Mouse (Mus musculus) urinary bladder, postnatal 0 days (tissue): Measurements from ENCODE around the gene Map4. TPM values are rescaled to one million over a fixed set of nuclear protein-coding genes. Genes with fewer than 3 reads are reported as not detected.

Source experiments
- microRNA-seq: library from miRNA; unstranded; fragments of <30 nt; microRNA quantifications from one replicate; pipeline ENCODE4, GENCODE M21; 2016
- polyA plus RNA-seq: library from polyadenylated mRNA; unstranded; fragments of >200 nt; fragmentation: Nextera tagmentation; extraction: Ambion mirVana; gene quantifications from 2 replicates; pipeline ENCODE4 v1.2.1, GENCODE M21; 2015

Map4 gene
- polyA plus RNA-seq = 45.8 and 63.3 TPM in 2 replicates

GRCm38 (mm10) chr9:109931257-109932171, at the start of gene Map4:
Gene Map4 (plus strand): TSS chr9:109931460.

GRCm38 (mm10) chr9:110116977-110117778, 185.9 kb downstream of the Map4 start, which contains the start of gene Smarcc1:
Gene Smarcc1 (plus strand): TSS chr9:110117708.

GRCm38 (mm10) chr9:110117779-110118139, 186.5 kb downstream of the Map4 start, which contains the start of gene Dhx30:
Gene Dhx30 (minus strand): TSS chr9:110117830.

Small RNA genes within 50 kb of the gene (microRNA-seq; reads per million reads assigned to microRNA genes)
- not detected for gene Mir7089

Other genes starting within 250 kb of the Map4 start
- gene Fbxw18, start 228.8 kb upstream of the Map4 start, polyA plus RNA-seq = 0.51 and 1.4 TPM in 2 replicates
- gene Fbxw26, start 185.4 kb upstream of the Map4 start, polyA plus RNA-seq = 0.28 and 0.90 TPM in 2 replicates
- 6.0 and 6.1 TPM in 2 replicates for gene Fbxw27, start 140.8 kb upstream of the Map4 start, polyA plus RNA-seq
- 2.8 and 2.9 TPM in 2 replicates for gene Spink8, start 119.2 kb upstream of the Map4 start, polyA plus RNA-seq
- 29.5 and 30.0 TPM in 2 replicates for gene Nme6, start 98.7 kb upstream of the Map4 start, polyA plus RNA-seq
- gene Camp, start 81.8 kb upstream of the Map4 start, polyA plus RNA-seq = 0.64 and 1.2 TPM in 2 replicates
- gene Cdc25a, start 55.9 kb upstream of the Map4 start, polyA plus RNA-seq = 15.3 TPM in 2 replicates
- 31.0 and 33.7 TPM in 2 replicates for gene Smarcc1, start 186.2 kb downstream of the Map4 start, polyA plus RNA-seq
- 52.5 and 56.9 TPM in 2 replicates for gene Dhx30, start 186.4 kb downstream of the Map4 start, polyA plus RNA-seq